Mouse (Mus musculus): ENCODE data around the gene Defb43. TPM values are rescaled to one million over a fixed set of nuclear protein-coding genes. Genes with fewer than 3 reads are reported as not detected.
A peak's percentile ranks its signal among the peaks of the same experiment; 100 is the strongest.

Defb43 gene
- total and polyA plus RNA-seq, 2 experiments from 2014 or later: not detected

DNA sequence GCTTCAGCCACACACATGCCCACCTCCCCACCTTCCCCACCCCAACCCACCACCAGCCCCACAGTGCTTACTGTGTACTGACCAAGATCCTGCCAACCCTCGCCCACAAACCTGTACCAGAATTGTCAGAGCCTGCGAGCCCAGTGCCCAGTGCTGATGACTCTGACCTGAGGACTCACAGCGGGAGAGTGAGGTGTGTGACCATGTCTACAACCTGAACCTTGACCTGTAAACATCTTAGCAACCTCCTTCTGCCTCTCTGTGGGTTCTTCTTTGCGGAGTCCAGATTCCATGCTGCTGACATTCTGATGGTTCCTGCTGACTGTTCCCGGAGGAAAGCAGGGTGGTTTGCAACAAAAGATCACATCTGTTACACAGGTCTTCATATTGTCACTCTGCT lies 53.8 kb downstream of the Defb43 start:
- H3K27me3 ChIP-seq (ENCODE audit: insufficient read depth, low read length): no peaks in the 10 kb centered on the region
- WGBS: 79% methylated on average over 5 of the region's 5 CpGs
- no peak overlapping the region for H3K9ac ChIP-seq
- no peak for DNase-seq
- H3K4me1 ChIP-seq (ENCODE audit: insufficient read depth): no peaks in the 10 kb centered on the region
- H3K27ac ChIP-seq (ENCODE audit: low read depth, low read length): no peak overlapping the region
- no peaks in the 10 kb centered on the region for H3K9me3 ChIP-seq (ENCODE audit: low read length)
- no peak for TF ChIP-seq CTCF (IDR thresholded peaks at IDR 0.05; ENCODE audit: low read depth)
- no peak overlapping the region for H3K4me2 ChIP-seq (ENCODE audit: low read depth)
- no peak for ATAC-seq
- no peaks in the 10 kb centered on the region for H3K36me3 ChIP-seq (ENCODE audit: insufficient read depth)
- H3K4me3 ChIP-seq (ENCODE audit: low read depth, low read length): no peak overlapping the region

DNA sequence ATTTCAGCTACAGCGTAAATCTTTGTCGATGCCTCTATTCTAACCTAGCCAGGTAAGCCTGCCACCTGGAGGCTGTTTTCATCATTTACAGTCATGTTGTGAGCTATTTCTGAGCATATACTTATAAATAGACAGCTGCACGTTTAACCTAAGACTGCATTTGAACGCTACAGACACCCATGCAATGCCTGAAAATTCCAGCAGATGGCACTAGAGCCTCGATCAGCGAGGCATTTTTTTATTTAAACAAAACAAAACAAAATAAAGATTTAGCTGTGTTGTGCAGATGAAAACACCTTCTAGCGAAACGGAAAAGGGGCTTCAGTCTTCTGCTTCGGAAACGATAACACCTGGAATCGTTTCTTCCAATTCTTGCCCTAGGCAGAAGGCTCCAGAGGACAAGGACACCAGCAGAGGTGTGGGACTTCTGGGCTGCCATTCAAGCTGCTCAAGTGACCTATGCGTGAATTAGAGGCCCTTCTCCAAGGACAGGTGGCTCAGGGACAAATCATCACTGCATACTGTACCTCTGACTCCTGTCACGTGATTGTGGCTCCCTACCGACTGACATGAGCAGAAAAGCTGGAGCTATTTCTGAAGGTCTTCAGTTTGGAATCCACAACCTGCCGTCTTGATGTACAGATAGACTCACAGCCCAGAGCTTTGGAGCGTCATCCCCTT lies 55.2 kb downstream of the Defb43 start:
- Histone ChIP-seq H3K4me3 (ENCODE audit: low read depth, low read length) (no peak overlapping the region), H3K4me2 (ENCODE audit: low read depth) (peak overlapping the region; percentile 41), H3K4me1 (ENCODE audit: insufficient read depth) (no peaks in the 10 kb centered on the region), H3K9me3 (ENCODE audit: low read length) (no peaks in the 10 kb centered on the region), H3K27me3 (ENCODE audit: insufficient read depth, low read length) (no peaks in the 10 kb centered on the region), H3K36me3 (ENCODE audit: insufficient read depth) (no peaks in the 10 kb centered on the region), H3K27ac (ENCODE audit: low read depth, low read length) (no peak overlapping the region), H3K9ac (no peak overlapping the region)
- ATAC-seq: peak; percentile 86
- peak; percentile 93 for TF ChIP-seq CTCF (IDR thresholded peaks at IDR 0.05; ENCODE audit: low read depth)
- 27% methylated on average over 16 of the region's 16 CpGs for WGBS
- peak; percentile 92 for DNase-seq

Other genes with a start within 250 kb of the Defb43 start
- 14.6 and 18.4 TPM in 2 replicates for gene Wdfy2, start 174.1 kb upstream of the Defb43 start, total RNA-seq (2014; rRNA removed)
- 2.4 and 3.6 TPM in 2 replicates for gene Wdfy2, start 174.1 kb upstream of the Defb43 start, polyA plus RNA-seq (2015; fragmentation: Nextera tagmentation; extraction: Ambion mirVana)
- gene Defb48, start 27.3 kb upstream of the Defb43 start, total RNA-seq (2014; rRNA removed): not detected in 2 replicates
- gene Defb48, start 27.3 kb upstream of the Defb43 start, polyA plus RNA-seq (2015; fragmentation: Nextera tagmentation; extraction: Ambion mirVana): not detected in 2 replicates
- not detected in 2 replicates for gene Defb47, start 13.7 kb upstream of the Defb43 start, total RNA-seq (2014; rRNA removed)
- gene Defb47, start 13.7 kb upstream of the Defb43 start, polyA plus RNA-seq (2015; fragmentation: Nextera tagmentation; extraction: Ambion mirVana): not detected in 2 replicates
- 0.14 TPM in 1 of 2 replicates, not detected in the other for gene Defb42, start 35.2 kb downstream of the Defb43 start, total RNA-seq (2014; rRNA removed)
- 0.10 TPM in 1 of 2 replicates, not detected in the other for gene Defb42, start 35.2 kb downstream of the Defb43 start, polyA plus RNA-seq (2015; fragmentation: Nextera tagmentation; extraction: Ambion mirVana)
- not detected in 2 replicates for gene Defb30, start 38.2 kb downstream of the Defb43 start, total RNA-seq (2014; rRNA removed)
- gene Defb30, start 38.2 kb downstream of the Defb43 start, polyA plus RNA-seq (2015; fragmentation: Nextera tagmentation; extraction: Ambion mirVana): not detected in 2 replicates